Mouse (Mus musculus) heart, postnatal 0 days (tissue): ENCODE data around the gene Plekhm1.

Source experiments
- CTCF ChIP-seq: IDR thresholded peaks from 2 replicates; pipeline ENCODE4 v1.5.1; 2016; ENCODE audit warnings: antibody characterized with exemption, control low read depth, low read depth
- EP300 ChIP-seq: IDR thresholded peaks from 2 replicates; pipeline ENCODE4 v1.6.1; 2016; ENCODE audit warnings: antibody characterized with exemption, low read depth

DNA sequence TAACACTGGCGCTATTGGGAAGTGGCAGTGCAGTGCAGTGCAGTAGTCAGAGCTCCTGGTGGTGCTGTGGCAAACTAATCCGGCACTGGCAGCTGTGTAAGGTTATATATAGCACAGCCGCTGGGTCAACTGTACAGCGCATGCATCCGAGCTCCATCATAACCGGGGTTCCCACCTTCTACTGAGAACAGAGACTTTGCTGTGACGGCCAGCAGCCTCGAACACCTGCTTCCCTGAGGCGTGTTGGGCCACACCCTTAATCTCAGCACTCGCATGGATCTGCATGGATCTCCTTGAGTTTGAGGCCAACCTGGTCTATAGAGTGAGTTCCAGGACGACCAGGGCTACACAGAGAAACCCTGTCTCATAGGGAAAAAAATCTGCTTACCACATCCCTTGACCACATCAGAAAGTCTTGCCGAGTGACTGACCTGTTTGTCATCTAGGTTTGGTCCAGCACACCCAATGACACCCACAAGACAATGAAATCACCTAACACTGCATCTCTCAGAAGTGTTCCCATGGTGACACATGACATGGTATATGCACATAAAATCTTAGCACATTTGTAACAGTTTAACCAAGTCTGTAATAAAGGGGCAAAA lies 61.7 kb downstream of the Plekhm1 start:
- no peak for TF ChIP-seq CTCF
- TF ChIP-seq EP300, result no peak
